Mouse (Mus musculus): ENCODE results near the gene F2rl1.
"Not testable (repeated sequence)": the region's sequence is repeated elsewhere in the genome, so short reads cannot be mapped to it uniquely, and the experiment has no call there.

The F2rl1 gene

GRCm38 (mm10) chr13:95533640-95534039, 8.6 kb upstream of the F2rl1 start:
- no peak for DNase-seq (ENCODE audit: low spot score)

- not testable (repeated sequence) for DNase-seq (ENCODE audit: low spot score)
Measured at GRCm38 (mm10) chr13:95533121-95533520, 8.1 kb upstream of the F2rl1 start.

- DNase-seq (ENCODE audit: low spot score), result no peak
Measured at GRCm38 (mm10) chr13:95531273-95532045, 6.4 kb upstream of the F2rl1 start.

- no peak for DNase-seq (ENCODE audit: low spot score)
Measured at GRCm38 (mm10) chr13:95529246-95529645, 4.2 kb upstream of the F2rl1 start.

GRCm38 (mm10) chr13:95524424-95524673, 678 bp downstream of the F2rl1 start:
- no peak for DNase-seq (ENCODE audit: low spot score)

- DNase-seq (ENCODE audit: low spot score), result no peak
Measured at GRCm38 (mm10) chr13:95523659-95524423, 1.2 kb downstream of the F2rl1 start.

GRCm38 (mm10) chr13:95522176-95522575, 2.9 kb downstream of the F2rl1 start:
- no peak for DNase-seq (ENCODE audit: low spot score)

- DNase-seq (ENCODE audit: low spot score), result no peak
Measured at GRCm38 (mm10) chr13:95521029-95521428, 4.0 kb downstream of the F2rl1 start.

GRCm38 (mm10) chr13:95514756-95515155, 10.3 kb downstream of the F2rl1 start:
- peak; percentile 3 for DNase-seq (ENCODE audit: low spot score)

GRCm38 (mm10) chr13:95510054-95510453, 15.0 kb downstream of the F2rl1 start:
- no peak for DNase-seq (ENCODE audit: low spot score)

GRCm38 (mm10) chr13:95503279-95503917, 21.6 kb downstream of the F2rl1 start:
- DNase-seq (ENCODE audit: low spot score), result no peak

GRCm38 (mm10) chr13:95496601-95497000, 28.4 kb downstream of the F2rl1 start:
- no peak for DNase-seq (ENCODE audit: low spot score)

- peak; percentile 6 for DNase-seq (ENCODE audit: low spot score)
Measured at GRCm38 (mm10) chr13:95494812-95495211, 30.2 kb downstream of the F2rl1 start.

- DNase-seq (ENCODE audit: low spot score), result no peak
Measured at GRCm38 (mm10) chr13:95493296-95493695, 31.7 kb downstream of the F2rl1 start.

- DNase-seq (ENCODE audit: low spot score), result no peak
Measured at GRCm38 (mm10) chr13:95491327-95491726, 33.7 kb downstream of the F2rl1 start.

- no peak for DNase-seq (ENCODE audit: low spot score)
Measured at GRCm38 (mm10) chr13:95484664-95485063, 40.4 kb downstream of the F2rl1 start.

GRCm38 (mm10) chr13:95481428-95481827, 43.6 kb downstream of the F2rl1 start:
- peak; percentile 87 for DNase-seq (ENCODE audit: low spot score)

GRCm38 (mm10) chr13:95478671-95479413, 46.2 kb downstream of the F2rl1 start, which contains the start of gene S100z:
S100z (minus strand) TSS chr13:95478721.
- DNase-seq (ENCODE audit: low spot score), result no peak

- no peak for DNase-seq (ENCODE audit: low spot score)
Measured at GRCm38 (mm10) chr13:95477173-95477572, 47.9 kb downstream of the F2rl1 start.

GRCm38 (mm10) chr13:95475124-95475523, 49.9 kb downstream of the F2rl1 start:
- DNase-seq (ENCODE audit: low spot score), result no peak

- no peak for DNase-seq (ENCODE audit: low spot score)
Measured at GRCm38 (mm10) chr13:95474294-95474693, 50.7 kb downstream of the F2rl1 start.

- no peak for DNase-seq (ENCODE audit: low spot score)
Measured at GRCm38 (mm10) chr13:95470970-95471369, 54.1 kb downstream of the F2rl1 start.
